Mouse (Mus musculus): Measurements from ENCODE around the gene Pdlim7. TPM values are rescaled to one million over a fixed set of nuclear protein-coding genes. Genes with fewer than 3 reads are reported as not detected.

Pdlim7 gene
- polyA plus RNA-seq, 1 experiment, result 89.6 TPM

GRCm38 (mm10) chr13:55487578-55488498 lies 25.6 kb downstream of the Pdlim7 start, which contains the start of gene Dbn1:
Gene Dbn1, minus strand, starts transcription at chr13:55488111.
- H3K4me3 ChIP-seq (replicated peaks; ENCODE audit: control insufficient read depth, low read depth, low read length), result no peak within 1 kb of the TSS
- 3% methylated on average over 73 of the region's 83 CpGs for WGBS
- peaks cover 1% of the 10 kb centered on the region; the same call in 1 of the 2 replicates for H3K4me1 ChIP-seq (ENCODE audit: control insufficient read depth, insufficient read depth, low read length)
- TF ChIP-seq POLR2A (IDR thresholded peaks at IDR 0.05; ENCODE audit: borderline replicate concordance, control insufficient read depth, low read depth, low read length) (no peak), CTCF (IDR thresholded peaks at IDR 0.05; ENCODE audit: control insufficient read depth, insufficient read depth, low read length) (no peak)
- no peak within 1 kb of the TSS for H3K27ac ChIP-seq (ENCODE audit: control insufficient read depth, insufficient read depth, low read depth, low read length, poor library complexity)

GRCm38 (mm10) chr13:55486916-55487577 lies 26.4 kb downstream of the Pdlim7 start:
- no peak for TF ChIP-seq POLR2A (IDR thresholded peaks at IDR 0.05; ENCODE audit: borderline replicate concordance, control insufficient read depth, low read depth, low read length)
- no peak for TF ChIP-seq CTCF (IDR thresholded peaks at IDR 0.05; ENCODE audit: control insufficient read depth, insufficient read depth, low read length)
- peaks cover 1% of the 10 kb centered on the region; the same call in 1 of the 2 replicates for H3K4me1 ChIP-seq (ENCODE audit: control insufficient read depth, insufficient read depth, low read length)
- WGBS, result 1% methylated on average over 29 of the region's 29 CpGs
- H3K4me3 ChIP-seq (replicated peaks; ENCODE audit: control insufficient read depth, low read depth, low read length), result no peak overlapping the region
- no peak overlapping the region for H3K27ac ChIP-seq (ENCODE audit: control insufficient read depth, insufficient read depth, low read depth, low read length, poor library complexity)

- Histone ChIP-seq H3K27ac (ENCODE audit: control insufficient read depth, insufficient read depth, low read depth, low read length, poor library complexity) (no peak overlapping the region), H3K4me1 (ENCODE audit: control insufficient read depth, insufficient read depth, low read length) (peaks cover 1% of the 10 kb centered on the region; the same call in 1 of the 2 replicates), H3K4me3 (replicated peaks; ENCODE audit: control insufficient read depth, low read depth, low read length) (no peak overlapping the region)
- TF ChIP-seq CTCF (IDR thresholded peaks at IDR 0.05; ENCODE audit: control insufficient read depth, insufficient read depth, low read length), result no peak
- no peak for TF ChIP-seq POLR2A (IDR thresholded peaks at IDR 0.05; ENCODE audit: borderline replicate concordance, control insufficient read depth, low read depth, low read length)
- WGBS, result 67% methylated on average over 14 of the region's 14 CpGs
Measured at GRCm38 (mm10) chr13:55486029-55486794, 27.3 kb downstream of the Pdlim7 start.

GRCm38 (mm10) chr13:55484520-55485088 lies 28.9 kb downstream of the Pdlim7 start:
- TF ChIP-seq POLR2A (IDR thresholded peaks at IDR 0.05; ENCODE audit: borderline replicate concordance, control insufficient read depth, low read depth, low read length) (no peak), CTCF (IDR thresholded peaks at IDR 0.05; ENCODE audit: control insufficient read depth, insufficient read depth, low read length) (no peak)
- WGBS, result 45% methylated on average over 7 of the region's 7 CpGs

GRCm38 (mm10) chr13:55483593-55483992 lies 29.9 kb downstream of the Pdlim7 start:
- Histone ChIP-seq H3K4me1 (ENCODE audit: control insufficient read depth, insufficient read depth, low read length) (peaks cover 5% of the 10 kb centered on the region), H3K27ac (ENCODE audit: control insufficient read depth, insufficient read depth, low read depth, low read length, poor library complexity) (no peak overlapping the region), H3K4me3 (replicated peaks; ENCODE audit: control insufficient read depth, low read depth, low read length) (no peak overlapping the region)
- TF ChIP-seq POLR2A (IDR thresholded peaks at IDR 0.05; ENCODE audit: borderline replicate concordance, control insufficient read depth, low read depth, low read length), result no peak
- no peak for TF ChIP-seq CTCF (IDR thresholded peaks at IDR 0.05; ENCODE audit: control insufficient read depth, insufficient read depth, low read length)
- 36% methylated on average over 15 of the region's 15 CpGs for WGBS

More at GRCm38 (mm10) chr13:55484520-55485088, 28.9 kb downstream of the Pdlim7 start:
- peaks cover 1% of the 10 kb centered on the region; the same call in 1 of the 2 replicates for H3K4me1 ChIP-seq (ENCODE audit: control insufficient read depth, insufficient read depth, low read length)
- H3K4me3 ChIP-seq (replicated peaks; ENCODE audit: control insufficient read depth, low read depth, low read length), result no peak overlapping the region
- no peak overlapping the region for H3K27ac ChIP-seq (ENCODE audit: control insufficient read depth, insufficient read depth, low read depth, low read length, poor library complexity)

GRCm38 (mm10) chr13:55483071-55483470 lies 30.4 kb downstream of the Pdlim7 start:
- H3K4me3 ChIP-seq (replicated peaks; ENCODE audit: control insufficient read depth, low read depth, low read length), result no peak overlapping the region
- WGBS, result 73% methylated on average over 9 of the region's 9 CpGs
- H3K27ac ChIP-seq (ENCODE audit: control insufficient read depth, insufficient read depth, low read depth, low read length, poor library complexity), result no peak overlapping the region
- H3K4me1 ChIP-seq (ENCODE audit: control insufficient read depth, insufficient read depth, low read length), result peaks cover 6% of the 10 kb centered on the region
- TF ChIP-seq POLR2A (IDR thresholded peaks at IDR 0.05; ENCODE audit: borderline replicate concordance, control insufficient read depth, low read depth, low read length) (no peak), CTCF (IDR thresholded peaks at IDR 0.05; ENCODE audit: control insufficient read depth, insufficient read depth, low read length) (no peak)

- Histone ChIP-seq H3K4me1 (ENCODE audit: control insufficient read depth, insufficient read depth, low read length) (peaks cover 6% of the 10 kb centered on the region), H3K27ac (ENCODE audit: control insufficient read depth, insufficient read depth, low read depth, low read length, poor library complexity) (no peak overlapping the region), H3K4me3 (replicated peaks; ENCODE audit: control insufficient read depth, low read depth, low read length) (no peak overlapping the region)
- 81% methylated on average over 7 of the region's 7 CpGs for WGBS
- TF ChIP-seq POLR2A (IDR thresholded peaks at IDR 0.05; ENCODE audit: borderline replicate concordance, control insufficient read depth, low read depth, low read length) (no peak), CTCF (IDR thresholded peaks at IDR 0.05; ENCODE audit: control insufficient read depth, insufficient read depth, low read length) (no peak)
Measured at GRCm38 (mm10) chr13:55482542-55482941, 30.9 kb downstream of the Pdlim7 start.

Measured in bone marrow, adult 2 months (tissue).